Mouse (Mus musculus) cerebellum, adult (tissue): Measurements from ENCODE around the gene Gm28051.
A peak's percentile ranks its signal among the peaks of the same experiment; 100 is the strongest.

Source experiments
- ATAC-seq: cut with Nextera tagmentation; 2 replicates; pipeline ENCODE4 v1.9.2; 2017; ENCODE audit warnings: mild to moderate bottlenecking, moderate library complexity, mixed read lengths; ENCODE audit not compliant: insufficient number of reproducible peaks, low FRiP score, low TSS enrichment

The Gm28051 gene

DNA sequence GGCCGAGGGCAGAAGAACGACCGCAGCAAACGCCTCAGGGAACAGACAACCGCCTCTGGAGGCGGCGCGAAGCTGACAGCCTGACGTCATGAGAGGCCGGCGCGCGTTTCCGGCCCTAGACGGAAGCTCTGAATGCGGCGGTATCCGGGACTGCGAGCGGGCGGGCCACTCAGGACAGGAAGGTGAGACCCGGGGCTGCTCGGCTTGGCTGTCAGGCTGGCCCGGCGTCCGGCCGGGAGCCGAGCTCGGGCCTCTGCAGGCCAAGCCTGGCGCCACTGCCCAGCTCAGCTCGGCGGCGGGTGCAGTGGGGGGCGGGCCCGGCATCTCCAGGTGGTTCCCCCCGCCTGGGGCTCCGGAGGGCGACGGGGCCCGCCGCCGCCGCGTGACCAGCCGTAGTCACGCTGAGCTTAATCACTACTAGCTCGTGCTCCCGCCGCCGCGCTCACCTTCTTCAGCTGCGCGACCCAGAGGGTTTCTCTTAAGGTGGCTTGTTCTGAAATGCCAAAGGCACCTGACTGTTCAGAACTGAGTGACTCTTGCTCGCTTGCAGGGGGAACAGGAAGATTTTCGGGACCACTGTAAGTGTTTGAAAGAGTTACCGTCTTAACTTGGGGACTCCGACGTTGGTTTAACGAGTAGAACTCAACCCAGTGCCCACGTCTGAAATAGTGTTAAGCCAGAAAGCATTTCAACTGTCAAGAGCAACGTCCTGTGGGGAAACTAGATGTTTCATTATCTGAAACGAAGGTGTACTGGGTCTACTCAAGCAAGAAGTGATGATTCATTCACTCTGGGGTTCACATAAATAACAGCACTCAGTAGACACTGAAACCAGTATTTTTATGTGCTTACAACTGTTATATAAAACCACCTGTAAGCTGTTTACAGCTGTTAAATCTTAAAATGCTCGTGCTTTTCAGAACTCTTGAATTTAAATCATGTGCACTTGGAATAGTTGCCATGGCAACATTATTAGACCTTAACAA is 13.7 kb downstream of the Gm28051 start, which contains the start of the genes Moap1 and Tmem251:
Moap1 (minus strand) TSS at position 73 of the 986 bp plus-strand sequence.
Tmem251 (plus strand) TSS at position 174 of the 986 bp plus-strand sequence.
- ATAC-seq, result peak; percentile 95

DNA sequence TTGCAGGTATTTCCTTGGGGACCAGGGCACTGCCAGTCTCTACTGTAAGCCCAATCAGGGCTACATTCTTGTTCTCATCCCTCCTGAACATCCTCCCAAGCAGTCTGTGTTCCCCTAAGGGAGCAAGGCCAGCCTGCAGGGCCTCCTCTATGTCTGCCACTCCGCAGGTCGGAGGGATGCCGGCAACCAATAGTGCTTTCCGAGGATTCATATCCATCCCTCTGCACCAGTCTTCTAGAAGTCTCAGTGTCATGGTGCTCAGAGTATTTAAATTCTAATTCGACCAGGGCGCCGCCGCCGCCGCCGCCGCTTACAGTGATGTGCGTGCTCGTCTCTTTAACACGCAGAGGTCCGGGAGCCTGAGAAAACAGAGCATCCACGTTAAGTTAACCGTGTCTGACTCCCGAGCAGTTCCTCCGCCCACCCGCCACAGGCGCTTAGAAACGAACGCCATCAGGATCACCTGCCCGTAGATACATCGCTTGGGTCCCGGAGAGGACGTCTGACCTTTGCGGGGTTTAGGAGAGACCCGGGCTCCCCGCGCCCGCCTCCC is 14.5 kb downstream of the Gm28051 start:
- peak; percentile 65 for ATAC-seq

DNA sequence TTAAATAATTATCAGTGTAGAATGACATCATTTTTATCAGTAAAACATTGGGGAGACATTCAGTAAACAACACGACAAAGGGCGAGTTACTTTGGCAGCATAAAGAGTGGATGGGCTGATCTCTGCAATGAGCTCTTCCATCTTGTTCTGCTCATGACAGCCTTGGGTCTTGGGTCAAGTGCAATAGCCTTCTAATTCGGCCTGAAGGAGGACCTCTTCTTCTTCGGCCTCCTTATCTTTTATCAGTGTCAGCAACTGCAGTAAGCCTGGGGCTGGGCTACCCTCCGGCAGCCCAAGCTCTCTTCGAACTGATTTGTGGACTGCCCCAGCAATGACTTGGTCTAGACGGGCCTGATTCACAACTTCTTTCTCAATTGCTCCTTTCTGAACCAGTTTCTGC is 15.5 kb downstream of the Gm28051 start:
- no peak for ATAC-seq

DNA sequence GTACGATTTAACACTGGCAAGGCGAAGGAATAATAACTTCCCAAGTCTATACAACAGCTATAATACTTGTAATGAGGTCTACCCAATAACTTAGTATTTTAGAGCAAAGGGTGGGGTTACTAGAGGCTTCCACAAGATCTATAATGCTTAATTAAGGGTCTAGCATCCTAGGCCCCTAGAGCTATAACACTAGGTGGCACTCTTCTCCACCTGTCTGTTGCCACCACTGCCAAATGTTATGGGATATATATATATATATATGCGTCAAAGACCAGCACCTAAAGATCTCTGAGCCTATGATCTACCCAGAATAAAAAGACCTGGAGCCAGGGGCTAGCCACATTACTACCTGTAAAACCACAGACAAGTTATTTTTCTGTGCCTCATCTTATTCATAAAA is 17.3 kb downstream of the Gm28051 start:
- no peak for ATAC-seq

DNA sequence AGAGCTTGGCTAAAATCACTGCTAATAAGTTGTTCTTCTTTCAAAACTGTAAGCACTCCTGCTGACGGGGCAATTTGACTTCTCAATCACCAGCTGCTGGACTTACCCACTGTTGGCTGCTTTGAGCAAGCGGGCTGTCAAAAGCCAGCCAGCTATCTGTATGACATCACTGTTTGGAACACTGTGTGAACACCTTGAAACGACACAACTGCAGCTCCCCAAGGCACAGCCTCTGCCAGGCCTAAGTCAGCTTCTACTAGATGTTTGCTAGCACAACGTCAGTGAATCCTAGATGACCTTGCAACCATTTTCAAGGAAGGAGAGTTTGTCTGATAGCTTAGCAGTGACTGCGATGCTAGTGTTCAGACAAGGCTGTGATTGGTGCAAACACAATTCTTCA is 18.5 kb downstream of the Gm28051 start:
- ATAC-seq, result no peak

DNA sequence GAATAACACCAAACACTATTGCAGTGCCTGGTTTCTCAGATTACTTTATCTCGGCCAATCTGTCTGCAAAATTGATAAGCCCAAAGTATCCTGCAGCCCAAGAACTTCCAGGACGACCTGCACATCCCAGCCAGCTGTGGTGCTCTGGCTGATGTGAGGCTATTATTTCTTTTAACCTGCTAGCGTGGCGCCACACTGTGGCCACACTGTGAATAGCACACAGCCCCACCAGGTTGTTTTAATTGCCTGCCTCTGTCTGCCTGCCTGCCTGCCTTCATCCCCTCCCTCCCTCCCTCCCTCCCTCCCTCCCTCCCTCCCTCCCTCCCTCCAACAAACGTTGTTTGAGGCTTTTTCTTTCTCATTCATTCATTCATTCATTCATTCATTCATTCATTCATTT is 24.2 kb downstream of the Gm28051 start:
- ATAC-seq, result no peak

DNA sequence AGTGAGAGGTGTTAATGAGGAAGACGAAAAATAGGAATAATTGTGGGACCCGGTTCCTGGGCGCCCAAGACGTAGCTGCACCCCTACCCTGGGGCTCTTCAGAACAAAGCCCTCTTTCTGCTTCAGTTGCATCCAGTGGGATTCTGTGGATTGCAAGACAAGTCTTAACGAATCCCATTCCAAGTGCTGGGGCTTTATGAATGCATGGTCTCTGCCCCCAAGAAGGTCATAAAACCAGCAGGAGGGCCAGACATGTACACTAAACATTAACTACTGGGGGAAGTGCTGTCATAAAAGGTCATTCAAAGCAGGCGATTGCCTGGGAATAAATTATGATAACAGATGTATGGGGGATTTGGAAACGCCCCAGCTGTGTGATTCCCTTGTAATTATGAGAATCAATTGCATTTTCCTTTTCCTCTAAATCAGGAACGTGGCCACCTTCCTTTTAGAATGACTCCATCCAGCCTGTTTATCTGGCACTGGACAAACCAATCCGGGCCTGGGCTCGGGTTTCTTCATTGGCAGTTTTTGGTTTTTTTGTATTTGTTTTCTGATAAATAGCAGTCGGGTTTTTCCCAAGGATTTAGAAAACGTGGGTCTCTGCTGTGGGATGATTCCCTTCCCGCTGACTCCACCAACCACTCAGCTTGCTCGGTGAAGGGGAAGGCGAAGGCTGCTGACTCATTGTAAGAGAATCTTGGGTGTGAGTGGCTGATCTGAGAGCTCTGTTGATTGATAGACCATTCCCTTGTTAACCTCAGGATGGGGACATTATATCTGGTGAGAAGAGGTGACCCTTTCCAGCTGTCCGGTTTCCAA is 26.6 kb downstream of the Gm28051 start:
- no peak for ATAC-seq

DNA sequence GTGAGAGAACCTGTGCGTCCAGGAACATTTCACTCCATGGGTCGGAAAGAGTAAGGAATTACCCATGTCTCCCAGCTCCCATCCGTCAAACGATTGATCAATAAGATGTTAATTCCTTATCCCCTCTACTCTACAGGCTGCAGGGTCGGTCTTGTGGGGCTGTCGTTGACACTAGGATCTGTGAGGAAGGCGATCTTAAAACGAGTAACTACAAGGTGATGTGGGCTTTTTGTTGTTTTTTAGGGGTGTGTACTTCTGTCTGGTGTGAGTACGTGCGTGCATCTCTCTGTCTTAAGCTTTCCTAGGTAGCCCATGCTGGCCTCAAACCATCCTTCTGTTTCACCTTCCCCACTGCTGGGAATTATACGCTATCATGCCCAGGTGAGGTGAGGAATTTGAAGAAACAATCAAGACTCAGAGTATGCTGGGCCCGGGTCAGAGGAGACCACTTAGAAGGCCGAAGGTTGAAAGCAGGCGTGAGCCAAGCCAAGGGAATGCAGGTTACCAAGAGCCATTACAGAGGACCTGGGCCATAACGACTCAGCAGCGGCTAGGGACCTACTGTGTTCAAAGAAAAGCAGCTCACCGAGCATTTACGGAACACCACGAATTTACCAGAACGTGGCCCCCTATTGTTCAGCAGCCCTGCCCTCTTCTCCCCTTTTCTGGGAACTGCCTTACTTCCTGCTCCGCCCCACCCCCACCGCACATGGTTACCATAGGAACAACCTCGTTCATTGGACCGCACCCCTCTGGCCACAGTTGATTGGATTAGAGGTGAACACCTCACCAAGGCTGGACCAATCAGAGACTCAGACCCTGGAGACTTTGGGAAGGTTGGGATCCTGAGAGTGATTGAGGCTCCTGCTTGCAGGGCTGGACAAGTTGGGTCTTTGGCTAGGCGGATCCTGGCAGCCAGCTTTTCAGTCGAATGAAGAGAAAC is 27.4 kb downstream of the Gm28051 start:
- ATAC-seq, result peak; percentile 93

DNA sequence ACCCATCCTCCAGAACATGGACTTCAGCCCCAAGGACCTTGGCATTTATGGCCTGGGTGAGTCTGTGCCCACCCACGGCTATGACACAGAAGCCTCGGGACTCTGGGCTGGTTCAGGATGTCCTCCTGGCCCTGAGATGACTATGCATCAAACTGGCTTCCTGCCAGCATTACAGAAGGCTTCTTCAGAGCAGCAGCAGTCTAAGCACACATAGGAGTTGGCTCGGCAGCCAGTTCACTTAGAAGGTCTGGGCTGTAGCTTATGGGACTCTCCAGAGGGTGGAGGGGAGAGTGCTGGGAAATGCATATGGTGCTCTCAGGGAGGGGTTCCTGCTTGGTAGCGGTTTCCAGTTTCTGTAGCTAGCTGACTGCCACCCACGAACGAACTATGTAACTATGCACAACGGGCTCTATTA is 31.8 kb downstream of the Gm28051 start:
- no peak for ATAC-seq

DNA sequence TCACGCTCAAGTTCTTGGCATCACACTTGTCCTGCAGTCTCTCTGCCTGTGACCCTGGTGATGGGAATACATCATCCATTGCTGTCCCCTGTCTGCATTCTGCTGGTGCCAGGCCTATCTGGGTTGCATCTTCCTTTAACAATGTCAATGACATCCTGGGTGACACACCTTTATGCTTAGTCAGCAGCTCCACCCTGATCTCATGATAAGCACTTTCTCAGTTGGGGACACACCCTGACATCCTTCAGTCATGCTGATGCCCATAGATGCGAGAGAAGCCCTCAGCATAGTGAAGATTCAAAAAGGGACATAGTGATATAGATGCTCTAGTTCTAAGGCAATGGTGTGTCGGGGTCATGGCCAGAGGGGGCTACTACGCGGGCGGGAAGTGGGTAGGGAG is 32.4 kb downstream of the Gm28051 start:
- no peak for ATAC-seq

DNA sequence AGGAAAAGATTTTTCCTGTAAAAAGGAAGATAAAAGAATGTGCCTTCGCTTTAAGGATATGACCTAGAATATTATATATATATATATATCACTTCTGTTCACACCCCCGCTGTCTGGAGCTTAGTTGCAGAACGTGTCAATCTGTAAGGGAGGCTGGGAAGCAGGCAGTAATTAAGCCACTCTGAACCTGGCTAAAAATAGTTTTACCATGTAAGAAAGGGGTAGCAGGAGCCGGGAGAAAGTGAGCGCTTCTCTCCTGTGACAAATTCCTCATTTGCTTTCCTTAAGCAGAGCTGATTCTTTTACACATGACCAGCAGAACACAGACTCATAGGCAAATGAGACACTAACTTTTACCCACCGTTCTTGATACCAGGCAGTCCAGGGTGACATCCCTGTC is 33.7 kb downstream of the Gm28051 start:
- no peak for ATAC-seq

DNA sequence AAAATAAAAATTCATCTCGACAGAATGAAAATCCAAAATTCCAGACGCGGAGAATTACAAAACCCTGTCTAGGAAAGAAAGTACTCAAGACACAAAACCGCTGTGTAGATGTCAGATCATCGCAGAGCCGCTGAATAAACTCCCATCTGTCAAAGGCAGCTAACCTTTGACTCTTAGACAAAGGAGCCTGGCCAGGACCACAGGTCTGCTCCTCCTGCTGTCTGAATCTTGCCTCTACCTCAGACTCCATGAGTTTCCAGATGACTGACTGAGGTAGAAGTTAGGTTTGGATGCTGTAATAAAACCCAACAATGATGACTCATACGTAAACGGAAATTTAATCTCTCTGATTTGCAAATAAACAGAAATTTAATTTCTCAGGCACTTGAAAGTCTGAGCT is 34.6 kb downstream of the Gm28051 start:
- no peak for ATAC-seq

DNA sequence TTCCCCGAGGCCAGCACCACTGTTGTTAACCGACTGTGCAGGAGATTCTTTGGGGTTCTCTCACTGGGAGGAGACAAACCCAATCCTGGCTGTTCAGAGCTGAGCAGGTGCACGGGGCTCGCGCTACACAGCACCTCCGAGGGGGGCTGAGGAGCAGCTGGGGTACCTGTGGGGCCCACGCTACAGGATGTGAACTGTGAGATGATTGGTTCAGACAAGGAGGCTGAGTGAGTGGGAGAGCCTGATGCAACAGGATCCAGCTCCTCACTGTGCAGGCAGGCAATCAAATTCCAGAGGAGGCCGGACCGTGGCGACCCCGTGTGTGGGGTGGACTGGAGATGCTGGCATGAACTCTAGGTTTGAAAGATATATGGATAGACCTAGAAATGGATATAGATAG is 35.1 kb downstream of the Gm28051 start:
- no peak for ATAC-seq

DNA sequence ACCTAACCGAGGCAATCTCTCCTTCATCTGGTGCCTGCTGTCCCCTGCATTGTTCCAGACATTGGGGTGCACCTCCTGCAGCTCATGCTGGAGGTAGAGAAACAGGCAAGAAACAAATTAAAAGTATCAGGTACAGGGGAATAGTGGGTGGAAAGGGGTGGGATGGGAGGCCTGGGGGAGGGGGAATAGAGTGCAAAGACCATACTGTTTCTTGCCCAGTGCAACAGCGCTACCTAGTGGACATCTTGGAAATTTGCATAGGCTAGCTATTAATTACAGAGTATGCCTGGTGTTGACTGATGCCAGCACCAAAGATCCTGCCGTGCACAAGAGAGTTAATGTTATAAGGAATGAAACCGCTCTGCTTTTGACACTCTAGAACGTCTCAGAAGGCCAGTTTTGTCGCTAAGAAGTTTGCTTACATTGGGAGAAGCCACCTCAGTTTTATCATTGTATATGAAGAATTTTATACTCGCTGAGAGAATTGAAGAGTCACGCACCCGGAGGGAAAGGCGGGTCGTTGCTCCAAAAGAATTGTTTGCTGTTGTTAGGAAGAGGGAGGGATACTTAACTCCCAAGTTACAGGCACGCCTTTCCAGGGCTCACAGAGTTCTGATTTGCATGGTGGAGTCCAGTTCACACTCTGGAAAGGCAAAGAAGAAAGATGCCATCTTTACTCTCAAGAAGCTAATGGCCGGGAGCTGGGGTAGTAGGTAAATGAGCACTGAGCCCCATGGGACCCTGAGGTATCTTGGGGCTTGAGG is 37.8 kb downstream of the Gm28051 start:
- ATAC-seq, result 0 out of 2 replicates have a peak, but pooled peaks have one; percentile 31

DNA sequence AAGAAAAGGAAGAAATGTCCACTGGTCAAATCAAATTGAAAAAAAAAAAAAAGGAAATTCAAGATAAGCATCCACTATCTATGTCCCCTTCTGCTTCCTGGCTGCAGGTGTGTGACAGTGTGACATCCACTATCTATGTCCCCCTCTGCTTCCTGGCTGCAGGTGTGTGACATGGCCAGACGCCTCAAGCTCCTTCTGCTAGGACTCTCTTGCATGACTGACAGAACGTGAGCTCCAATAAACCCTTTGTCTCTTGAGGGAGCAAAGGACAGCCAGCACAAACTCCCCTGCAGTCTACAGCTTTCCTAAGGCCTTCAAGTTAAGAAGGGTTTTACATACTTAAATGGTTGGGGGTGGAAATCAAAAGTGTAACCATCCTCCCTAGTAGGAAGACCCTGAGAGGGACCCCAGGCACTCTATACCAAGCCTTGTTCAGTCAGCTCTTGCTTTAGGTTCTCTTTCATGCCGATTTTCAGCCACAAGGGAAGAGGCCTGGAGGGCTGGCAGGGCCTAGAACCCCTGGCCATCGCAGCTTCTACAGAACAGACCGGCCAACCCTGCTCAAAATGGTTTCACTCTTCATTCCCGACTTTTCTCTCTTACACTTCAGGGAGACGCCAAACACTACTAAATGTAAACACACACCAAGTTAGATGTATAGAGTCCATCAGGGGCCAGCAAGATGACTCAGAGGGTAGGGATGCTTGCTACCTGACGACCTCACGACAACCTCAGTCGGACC is 42.7 kb downstream of the Gm28051 start:
- ATAC-seq, result no peak

DNA sequence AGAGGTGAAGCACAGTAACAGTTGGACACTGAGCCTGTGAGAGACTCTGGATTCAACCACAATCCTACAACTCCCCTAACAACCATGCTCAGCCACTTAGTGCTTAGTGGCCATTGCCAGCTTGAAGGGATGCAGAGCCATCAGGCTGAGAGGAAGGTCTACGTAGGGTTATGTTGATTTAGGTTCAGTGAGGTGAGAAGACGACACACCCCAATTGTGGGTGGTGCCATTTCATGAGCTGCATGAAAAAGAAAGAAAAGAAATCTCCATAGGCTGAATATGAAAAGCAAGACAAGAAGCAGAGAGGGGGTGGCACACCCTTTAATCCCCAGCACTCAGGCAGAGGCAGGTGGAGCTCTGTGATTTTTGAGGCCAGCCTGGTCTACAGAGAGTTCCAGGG is 43.4 kb downstream of the Gm28051 start:
- no peak for ATAC-seq

DNA sequence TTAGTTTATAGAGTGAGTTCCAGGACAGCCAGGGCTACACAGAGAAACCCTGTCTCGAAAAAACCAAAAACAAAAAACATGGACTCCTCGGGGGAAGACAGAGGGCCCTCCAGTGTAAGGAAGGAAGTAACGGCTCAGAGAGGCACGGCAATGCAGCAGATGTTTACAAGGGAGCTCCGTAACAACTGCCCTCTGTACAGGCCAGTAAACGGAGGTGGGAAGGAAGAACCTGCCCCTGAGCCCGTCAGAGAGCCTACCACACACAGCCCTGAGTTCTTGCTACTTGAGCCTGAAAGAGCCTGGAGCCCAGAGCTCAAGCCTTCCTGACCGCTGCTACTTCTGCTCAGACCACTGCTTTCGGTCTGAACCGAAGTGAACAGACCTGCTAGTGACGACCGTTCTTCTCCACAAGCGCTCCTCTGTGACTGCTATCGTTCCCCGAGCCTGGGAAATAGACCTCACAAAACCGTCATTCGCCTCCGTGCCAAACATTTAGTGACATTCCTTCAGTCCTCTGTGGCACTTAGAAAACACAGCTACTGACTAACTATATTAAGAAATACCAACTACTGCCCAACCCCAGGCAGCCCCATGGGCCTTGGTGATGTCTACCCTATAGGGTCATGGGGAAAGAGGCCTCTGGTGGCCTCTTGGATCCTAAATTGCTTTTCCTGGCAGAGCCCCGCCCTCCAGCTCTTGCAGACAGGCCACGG is 44.3 kb downstream of the Gm28051 start:
- no peak for ATAC-seq
